Mouse (Mus musculus) forebrain, postnatal 0 days (tissue): ENCODE measurements around the gene Itga4. TPM values are rescaled to one million over a fixed set of nuclear protein-coding genes. Genes with fewer than 3 reads are reported as not detected.

ENCODE experiments used
- ATAC-seq: fragments of 200-750 bp; cut with Nextera tagmentation; 2 replicates; pipeline ENCODE4 v1.8.0; 2017; ENCODE audit warnings: mild to moderate bottlenecking, moderate library complexity
- DNase-seq: peaks from one replicate; pipeline ENCODE4 v3.0.0-alpha.2; 2015
- H3K27ac ChIP-seq: fragments of 300-500 bp; sonication (generic); 2 replicates; pipeline ENCODE4 v1.5.1; 2014; ENCODE audit warnings: low read depth, mild to moderate bottlenecking, antibody characterized with exemption, low read length, moderate library complexity, mixed read lengths
- H3K27me3 ChIP-seq: fragments of 300-500 bp; sonication (generic); 2 replicates; pipeline ENCODE4 v1.6.1; 2014; ENCODE audit warnings: mild to moderate bottlenecking, low read length, mixed read lengths; ENCODE audit not compliant: insufficient read depth
- H3K36me3 ChIP-seq: fragments of 300-500 bp; sonication (generic); 2 replicates; pipeline ENCODE4 v1.6.1; 2014; ENCODE audit warnings: mild to moderate bottlenecking, moderate library complexity; ENCODE audit not compliant: insufficient read depth
- H3K4me1 ChIP-seq: fragments of 300-500 bp; sonication (generic); 2 replicates; pipeline ENCODE4 v1.6.1; 2014; ENCODE audit warnings: antibody characterized with exemption; ENCODE audit not compliant: insufficient read depth
- H3K4me2 ChIP-seq: fragments of 300-500 bp; sonication (generic); 2 replicates; pipeline ENCODE4 v1.6.1; 2014; ENCODE audit warnings: low read depth, mild to moderate bottlenecking, moderate library complexity
- H3K4me3 ChIP-seq: fragments of 300-500 bp; sonication (generic); 2 replicates; pipeline ENCODE4 v1.5.1; 2014; ENCODE audit warnings: low read depth, low read length, mixed read lengths
- H3K9ac ChIP-seq: fragments of 300-500 bp; sonication (generic); 2 replicates; pipeline ENCODE4 v1.6.1; 2014; ENCODE audit warnings: mild to moderate bottlenecking
- H3K9me3 ChIP-seq: fragments of 300-500 bp; sonication (generic); 2 replicates; pipeline ENCODE4 v1.6.1; 2016; ENCODE audit warnings: low read length
- CTCF ChIP-seq: sonication (generic); IDR thresholded peaks from 2 replicates; pipeline ENCODE4 v1.5.1; 2016; ENCODE audit warnings: antibody characterized with exemption, control low read depth, low read depth
- WGBS: fragments of 180-500 bp; shearing (Covaris S2); extraction: QIAGEN DNeasy Blood & Tissue Kit; methylation state at CpG from one replicate; pipeline ENCODE4 v1.1.7; 2014; 5-methylcytosine and 5-hydroxymethylcytosine counted together
- polyA plus RNA-seq: library from polyadenylated mRNA; unstranded; fragments of >200 nt; fragmentation: Nextera tagmentation; extraction: Ambion mirVana; gene quantifications from 2 replicates; pipeline ENCODE4 v1.2.1, GENCODE M21; 2015
- total RNA-seq: library from RNA; depleted of rRNA; stranded (reverse); fragments of >200 nt; gene quantifications from 2 replicates; pipeline ENCODE4 v1.2.3, GENCODE M21; 2014; rRNA removed

Gene Itga4
- total RNA-seq (3.3 and 4.1 TPM in 2 replicates), polyA plus RNA-seq (0.92 and 1.5 TPM in 2 replicates)

DNA sequence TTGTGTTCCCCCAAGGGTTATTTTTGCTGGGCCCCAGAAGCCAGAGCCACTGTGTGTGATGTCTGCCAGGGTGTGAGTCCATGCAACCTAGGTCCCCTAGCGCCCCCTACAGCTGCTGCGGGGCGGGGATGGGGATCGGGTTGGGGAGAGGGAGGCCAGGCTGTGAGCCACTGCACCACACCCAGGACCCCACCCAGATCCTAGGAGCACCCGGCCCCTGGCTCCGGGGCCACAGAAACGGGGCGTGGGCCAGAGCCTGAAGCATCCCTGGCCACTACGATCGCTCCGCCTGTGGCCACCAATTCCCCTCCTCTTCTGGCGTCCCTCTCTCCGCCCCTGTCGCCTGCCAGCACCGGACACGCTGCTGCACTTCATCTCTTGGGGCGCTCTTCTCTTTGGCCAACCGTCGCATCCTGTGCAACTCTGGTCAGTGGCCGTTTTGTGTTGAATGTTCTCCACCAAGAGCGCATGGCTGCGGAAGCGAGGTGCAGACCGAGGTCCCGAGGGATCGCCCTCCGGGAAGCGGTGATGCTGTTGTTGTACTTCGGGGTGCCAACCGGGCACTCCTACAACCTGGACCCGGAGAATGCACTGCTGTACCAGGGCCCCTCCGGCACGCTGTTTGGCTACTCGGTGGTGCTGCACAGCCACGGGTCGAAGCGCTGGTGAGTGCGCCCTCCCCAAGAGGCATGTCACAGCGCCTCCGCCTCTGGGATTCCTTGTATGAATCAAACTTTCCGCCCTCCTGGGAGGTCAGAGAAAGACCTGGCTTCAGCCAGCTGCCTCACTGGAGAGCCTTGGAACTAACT is at the start of gene Itga4:
Gene Itga4 (plus strand): TSS at position 235 of the 809 bp plus-strand sequence.
- 2% methylated on average over 41 of the region's 41 CpGs for WGBS
- DNase-seq (peak; percentile 52), ATAC-seq (peak; percentile 86)
- no peaks in the 10 kb centered on the region for H3K9me3 ChIP-seq
- no peak within 1 kb of the TSS for H3K27ac ChIP-seq
- peak within 1 kb of the TSS; percentile 62 for H3K4me2 ChIP-seq
- TF ChIP-seq CTCF: peak; percentile 64
- no peaks in the 10 kb centered on the region for H3K36me3 ChIP-seq
- H3K4me3 ChIP-seq: peak within 1 kb of the TSS; percentile 45
- peaks cover 5% of the 10 kb centered on the region for H3K27me3 ChIP-seq
- peak within 1 kb of the TSS; percentile 52 for H3K9ac ChIP-seq
- H3K4me1 ChIP-seq: no peaks in the 10 kb centered on the region

DNA sequence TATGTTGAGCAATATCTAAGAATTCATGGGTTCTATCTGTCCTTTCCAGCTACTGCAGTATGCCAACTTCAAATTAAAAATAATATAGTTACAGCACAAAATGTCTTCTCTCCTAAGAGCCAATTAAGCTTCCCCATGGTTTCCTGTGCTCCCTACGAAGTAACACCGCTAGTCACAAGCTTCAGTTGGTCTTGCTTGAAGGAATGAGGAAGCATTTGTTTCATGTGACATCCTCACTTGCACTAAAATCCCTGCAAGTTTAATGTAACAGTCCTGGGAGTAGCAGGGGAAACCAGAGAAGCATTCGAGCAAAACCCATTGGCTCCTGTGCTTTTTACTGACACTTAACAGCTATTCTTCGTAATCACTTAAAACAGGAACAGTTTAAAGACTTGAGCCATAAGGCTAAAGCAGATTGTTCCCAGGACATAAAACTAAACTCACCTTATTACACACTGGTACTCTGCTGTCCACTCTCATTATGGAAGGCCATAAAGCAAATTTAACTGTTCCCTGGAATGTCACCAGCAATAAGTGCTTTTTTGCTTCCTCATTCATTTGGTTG is 49.0 kb upstream of the Itga4 start:
- Histone ChIP-seq H3K27ac (no peak overlapping the region), H3K36me3 (no peaks in the 10 kb centered on the region), H3K9me3 (no peaks in the 10 kb centered on the region), H3K4me2 (no peak overlapping the region), H3K4me1 (no peaks in the 10 kb centered on the region), H3K27me3 (no peaks in the 10 kb centered on the region), H3K9ac (no peak overlapping the region), H3K4me3 (no peak overlapping the region)
- no peak for TF ChIP-seq CTCF
- WGBS: 91% methylated on average over 4 of the region's 4 CpGs
- ATAC-seq (no peak), DNase-seq (no peak)

DNA sequence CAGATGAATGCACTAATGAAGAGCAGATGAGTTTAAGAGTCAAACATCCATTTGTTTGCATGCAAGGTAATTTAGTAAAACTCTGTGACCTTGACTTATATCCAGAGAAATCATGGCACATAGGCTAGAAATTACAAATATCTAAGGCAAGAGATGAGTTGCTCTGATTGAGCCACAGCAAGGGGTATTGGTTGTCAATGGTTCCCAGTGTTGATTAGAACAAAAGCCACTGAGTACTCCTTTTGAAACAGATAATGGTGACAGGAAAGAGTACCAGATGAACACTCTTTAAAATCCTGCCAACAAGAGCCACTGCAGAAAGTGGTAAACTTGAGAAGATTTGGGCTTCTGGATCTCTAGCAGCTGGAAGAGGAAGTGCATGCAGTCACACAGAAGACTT is 40.2 kb upstream of the Itga4 start:
- TF ChIP-seq CTCF: no peak
- Histone ChIP-seq H3K4me3 (no peak overlapping the region), H3K4me1 (no peaks in the 10 kb centered on the region), H3K4me2 (no peak overlapping the region), H3K9me3 (no peaks in the 10 kb centered on the region), H3K27me3 (no peaks in the 10 kb centered on the region), H3K36me3 (no peaks in the 10 kb centered on the region), H3K9ac (no peak overlapping the region), H3K27ac (no peak overlapping the region)
- ATAC-seq (no peak), DNase-seq (no peak)

DNA sequence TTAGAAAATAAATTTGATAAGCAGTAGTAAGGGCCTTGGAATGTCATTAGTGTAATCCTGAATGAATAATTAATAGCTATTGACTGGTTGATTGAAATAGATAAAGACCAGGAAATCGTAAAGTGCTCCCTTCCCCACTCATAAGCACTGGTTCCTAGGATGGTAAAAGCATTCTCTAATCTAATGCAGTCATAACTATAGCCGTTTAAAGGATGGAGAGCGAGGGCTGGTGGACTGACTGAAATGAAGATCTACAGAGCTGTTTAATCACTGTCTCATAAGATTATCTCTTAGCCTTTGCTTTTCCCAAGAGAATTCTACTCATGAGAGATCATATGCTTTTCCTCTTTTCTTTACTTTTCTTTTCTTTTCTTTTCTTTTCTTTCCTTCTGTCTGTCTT is 39.7 kb upstream of the Itga4 start:
- Histone ChIP-seq H3K4me3 (no peak overlapping the region), H3K27ac (no peak overlapping the region), H3K36me3 (no peaks in the 10 kb centered on the region), H3K27me3 (no peaks in the 10 kb centered on the region), H3K9ac (no peak overlapping the region), H3K4me2 (no peak overlapping the region), H3K9me3 (no peaks in the 10 kb centered on the region), H3K4me1 (no peaks in the 10 kb centered on the region)
- no peak for TF ChIP-seq CTCF
- WGBS: 85% methylated on average over 3 of the region's 3 CpGs
- ATAC-seq (no peak), DNase-seq (no peak)

DNA sequence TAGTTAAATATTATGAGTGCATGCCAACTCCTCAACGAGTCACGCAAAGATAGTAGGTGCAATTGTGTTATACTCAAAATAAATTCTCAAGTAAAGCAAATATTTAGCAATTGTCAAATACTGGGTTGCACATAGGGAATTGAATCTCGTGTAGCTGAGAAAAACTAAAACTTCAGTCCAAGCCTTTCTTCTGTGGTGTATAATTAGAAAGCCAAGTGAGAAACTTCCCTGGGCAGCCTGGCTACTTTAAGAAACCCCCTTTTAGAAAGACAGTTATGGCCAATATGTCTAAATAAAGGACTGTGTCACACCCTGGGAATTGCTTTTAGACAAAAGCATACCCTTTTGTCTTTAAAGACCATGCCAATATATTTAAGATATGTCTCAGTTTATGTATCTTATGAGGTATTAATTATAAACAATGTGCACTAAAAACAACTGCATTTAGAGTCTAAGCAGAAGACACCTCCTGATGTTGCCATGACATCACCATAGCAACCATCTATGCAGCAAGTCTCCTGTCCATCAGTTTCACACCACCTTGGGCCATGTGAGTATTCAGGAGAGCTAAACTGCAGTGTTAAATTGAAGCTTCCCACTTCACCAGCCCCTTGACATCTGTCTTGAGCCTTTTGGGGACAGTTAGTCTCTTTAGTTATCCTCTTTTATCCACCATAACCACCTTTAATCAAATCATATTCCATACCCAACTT is 30.4 kb upstream of the Itga4 start:
- 50% methylated on average over 3 of the region's 3 CpGs for WGBS
- H3K9me3 ChIP-seq: no peaks in the 10 kb centered on the region
- ATAC-seq (no peak; the same call in 1 of the 2 replicates), DNase-seq (no peak)
- no peak overlapping the region for H3K27ac ChIP-seq
- no peak overlapping the region for H3K4me3 ChIP-seq
- no peaks in the 10 kb centered on the region for H3K27me3 ChIP-seq
- no peak overlapping the region for H3K4me2 ChIP-seq
- H3K36me3 ChIP-seq: no peaks in the 10 kb centered on the region
- no peak for TF ChIP-seq CTCF
- peaks cover 3% of the 10 kb centered on the region; the same call in 1 of the 2 replicates for H3K4me1 ChIP-seq
- H3K9ac ChIP-seq: no peak overlapping the region

DNA sequence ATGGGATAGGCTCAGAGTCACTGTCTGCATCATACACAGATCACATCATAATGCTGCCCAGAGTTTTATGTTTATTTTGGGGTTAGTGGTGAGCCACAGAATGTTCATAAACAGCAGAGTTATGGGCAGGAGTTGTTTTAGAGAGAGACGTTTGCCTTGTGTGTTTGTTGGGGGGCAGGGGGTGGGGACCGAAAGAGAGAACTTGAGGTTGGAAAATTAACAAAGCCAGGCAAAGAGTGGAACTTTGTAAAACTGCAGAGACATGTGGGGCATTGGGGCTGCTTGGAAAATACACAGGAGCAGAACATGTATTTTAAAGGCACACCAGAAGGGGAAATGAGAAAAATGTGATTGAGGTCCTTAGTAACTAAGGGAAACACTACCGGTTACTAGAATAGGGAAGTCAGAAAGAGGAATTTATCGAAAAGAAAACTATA is 27.4 kb upstream of the Itga4 start:
- Histone ChIP-seq H3K36me3 (no peaks in the 10 kb centered on the region), H3K4me1 (peaks cover 3% of the 10 kb centered on the region; the same call in 1 of the 2 replicates), H3K27me3 (no peaks in the 10 kb centered on the region), H3K9ac (no peak overlapping the region), H3K27ac (no peak overlapping the region), H3K4me2 (no peak overlapping the region), H3K4me3 (no peak overlapping the region), H3K9me3 (no peaks in the 10 kb centered on the region)
- WGBS: 88% methylated on average over 4 of the region's 4 CpGs
- TF ChIP-seq CTCF: no peak
- no peak for ATAC-seq
- DNase-seq: no peak
